Mouse (Mus musculus) CD4-positive, CD25-positive, alpha-beta regulatory T cell, adult 4 months (primary cell): ENCODE results near the gene Hmg20a. TPM values are rescaled to one million over a fixed set of nuclear protein-coding genes. Genes with fewer than 3 reads are reported as not detected.

ENCODE experiments used
- ATAC-seq: one replicate; pipeline ENCODE4 v1.8.0; 2017
- polyA plus RNA-seq, 2 experiments: library from polyadenylated mRNA; unstranded; fragments of 100-300 nt; shearing (Covaris generic); gene quantifications; one replicate each; pipeline ENCODE4 v1.2.1; 2017

Gene Hmg20a
- polyA plus RNA-seq, 2 experiments from 2014 or later: 57.1 to 75.0 TPM

DNA sequence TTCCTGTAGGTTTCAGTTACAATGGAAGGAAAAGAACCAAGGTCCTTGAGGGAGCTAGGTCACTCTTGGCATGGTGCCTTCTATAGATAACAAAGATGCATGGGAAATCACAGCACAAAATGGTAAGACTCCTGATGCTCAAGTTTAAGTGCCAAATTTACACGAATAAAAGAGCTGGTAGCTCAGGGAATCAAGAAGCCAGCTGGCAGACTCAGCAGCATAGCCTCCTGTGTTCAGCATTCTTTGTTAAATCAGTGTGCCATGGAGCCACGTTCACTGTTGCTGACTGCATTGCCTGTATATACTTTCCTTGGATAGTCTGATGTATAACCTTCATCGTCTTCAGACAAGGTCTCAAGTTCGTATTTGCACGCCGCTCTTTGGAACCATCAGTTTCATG lies 33.2 kb downstream of the Hmg20a start:
- no peak for ATAC-seq

DNA sequence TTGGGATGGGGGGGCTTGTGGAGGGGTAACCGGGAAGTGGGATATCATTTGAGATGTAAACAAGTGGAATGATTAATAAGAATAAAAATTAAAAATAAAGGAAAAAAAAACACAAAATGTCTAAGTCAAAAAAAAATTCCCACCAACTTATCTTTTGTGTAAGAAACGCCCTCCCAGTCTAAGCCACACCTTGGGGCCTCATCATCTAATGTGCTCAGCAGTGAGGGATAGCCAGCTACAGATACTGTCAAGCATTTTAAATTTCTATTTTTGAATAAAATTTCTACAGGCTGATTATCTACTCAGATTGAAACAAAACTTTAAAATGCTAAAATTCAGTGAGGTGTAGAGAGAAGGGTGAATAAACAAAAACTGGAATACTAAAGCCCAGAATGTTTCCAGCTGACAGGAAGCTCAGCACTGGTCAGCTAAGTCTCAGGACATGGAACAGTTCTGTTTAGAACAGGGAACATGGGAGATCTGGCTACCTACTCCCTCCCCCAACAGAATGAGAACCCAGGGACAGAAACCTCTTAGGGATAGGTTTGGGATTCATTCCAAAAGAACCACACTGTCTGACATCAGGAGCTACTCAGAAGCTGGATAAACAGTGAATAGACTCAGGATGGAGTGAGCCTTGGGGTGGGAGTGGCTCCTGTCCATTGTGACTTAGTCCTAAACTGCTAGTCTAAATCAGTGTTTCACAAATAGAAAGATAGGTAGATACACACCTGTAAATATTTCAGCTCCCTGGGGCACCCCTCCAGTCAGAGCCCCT lies 34.8 kb downstream of the Hmg20a start:
- no peak for ATAC-seq

DNA sequence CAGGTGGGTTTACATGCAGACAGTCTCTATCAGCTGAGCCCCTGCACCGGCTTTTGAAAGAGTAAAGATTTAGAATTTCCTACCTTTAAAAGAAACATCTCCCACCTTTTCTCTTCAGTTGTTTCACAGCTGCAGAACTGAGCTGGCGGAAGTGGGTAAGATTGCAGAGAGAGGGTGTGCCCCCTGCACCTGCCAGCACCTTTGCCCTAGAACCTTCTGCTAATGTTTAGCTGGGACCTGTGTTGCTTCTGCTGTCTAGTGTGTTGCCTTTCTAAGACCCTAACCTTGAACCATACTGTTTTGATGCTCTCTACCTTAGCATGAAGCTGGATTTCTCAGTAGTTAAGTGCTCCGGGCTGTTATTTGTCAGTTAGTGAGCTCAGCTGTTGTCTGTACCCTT lies 38.0 kb downstream of the Hmg20a start:
- ATAC-seq: no peak

DNA sequence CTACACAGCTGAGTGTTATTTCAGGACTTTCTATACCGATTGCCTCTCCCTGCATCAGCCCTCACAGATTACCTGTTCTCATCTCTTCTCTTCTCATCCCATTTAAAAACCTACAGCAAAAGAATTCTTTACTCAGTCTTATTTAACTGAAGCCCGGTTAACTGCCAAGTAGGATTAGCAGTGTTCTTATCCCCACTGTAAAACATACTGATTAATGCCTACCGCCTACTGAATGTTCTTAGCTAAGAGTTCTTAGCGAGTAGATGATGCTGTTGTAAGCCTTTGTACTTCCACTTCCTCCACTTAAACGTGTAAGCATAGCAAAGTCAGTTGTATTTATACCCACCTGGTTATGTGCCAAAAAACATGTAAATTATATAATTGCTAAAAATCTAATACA lies 42.6 kb downstream of the Hmg20a start:
- no peak for ATAC-seq

DNA sequence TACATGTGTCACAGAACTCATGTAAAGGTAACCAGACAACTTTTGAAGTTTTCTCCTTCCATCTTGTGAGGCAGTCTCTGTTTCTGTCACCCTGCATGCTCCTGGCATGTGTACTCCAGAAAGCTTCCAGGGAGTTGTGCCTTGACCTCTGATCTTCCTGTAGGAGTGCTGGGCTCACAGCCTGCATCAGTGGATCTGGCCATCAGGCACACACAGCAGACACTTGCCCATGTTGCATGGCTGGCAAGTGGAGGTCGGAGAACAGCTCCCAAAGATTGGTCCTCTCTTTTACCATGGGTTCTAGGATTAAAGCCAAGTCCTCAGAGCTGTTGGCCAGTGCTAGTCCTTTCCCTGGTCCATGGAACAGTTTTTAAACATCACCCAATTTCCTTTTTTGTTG lies 44.2 kb downstream of the Hmg20a start:
- ATAC-seq: no peak

GRCm38 (mm10) chr9:56463046-56463445 lies 44.6 kb downstream of the Hmg20a start:
- ATAC-seq: no peak

GRCm38 (mm10) chr9:56463686-56464515 lies 45.5 kb downstream of the Hmg20a start:
- ATAC-seq: no peak

GRCm38 (mm10) chr9:56464863-56465654 lies 46.6 kb downstream of the Hmg20a start:
- peak; percentile 96 for ATAC-seq

GRCm38 (mm10) chr9:56466251-56466650 lies 47.8 kb downstream of the Hmg20a start:
- no peak for ATAC-seq

- no peak for ATAC-seq
Measured at GRCm38 (mm10) chr9:56469656-56470055, 51.2 kb downstream of the Hmg20a start.

DNA sequence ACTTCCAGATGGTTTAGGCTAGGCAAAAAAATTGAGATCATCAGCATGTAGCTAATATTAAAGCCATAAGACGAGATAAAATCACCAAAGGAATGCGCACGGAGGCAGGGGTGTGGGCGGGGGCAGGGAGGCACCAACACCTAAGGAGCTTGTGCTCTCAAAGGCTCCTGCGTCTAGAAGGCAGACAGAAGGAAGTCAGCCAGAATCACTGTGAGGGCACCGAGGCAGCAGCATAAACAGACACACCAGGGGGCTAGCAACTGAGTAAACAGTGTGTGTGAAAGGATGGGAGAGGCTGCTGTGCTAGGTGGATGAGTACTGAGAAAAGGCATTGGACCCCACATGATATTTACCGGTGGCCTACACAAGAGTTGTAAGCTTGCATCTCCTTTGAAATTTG lies 51.9 kb downstream of the Hmg20a start:
- no peak for ATAC-seq

DNA sequence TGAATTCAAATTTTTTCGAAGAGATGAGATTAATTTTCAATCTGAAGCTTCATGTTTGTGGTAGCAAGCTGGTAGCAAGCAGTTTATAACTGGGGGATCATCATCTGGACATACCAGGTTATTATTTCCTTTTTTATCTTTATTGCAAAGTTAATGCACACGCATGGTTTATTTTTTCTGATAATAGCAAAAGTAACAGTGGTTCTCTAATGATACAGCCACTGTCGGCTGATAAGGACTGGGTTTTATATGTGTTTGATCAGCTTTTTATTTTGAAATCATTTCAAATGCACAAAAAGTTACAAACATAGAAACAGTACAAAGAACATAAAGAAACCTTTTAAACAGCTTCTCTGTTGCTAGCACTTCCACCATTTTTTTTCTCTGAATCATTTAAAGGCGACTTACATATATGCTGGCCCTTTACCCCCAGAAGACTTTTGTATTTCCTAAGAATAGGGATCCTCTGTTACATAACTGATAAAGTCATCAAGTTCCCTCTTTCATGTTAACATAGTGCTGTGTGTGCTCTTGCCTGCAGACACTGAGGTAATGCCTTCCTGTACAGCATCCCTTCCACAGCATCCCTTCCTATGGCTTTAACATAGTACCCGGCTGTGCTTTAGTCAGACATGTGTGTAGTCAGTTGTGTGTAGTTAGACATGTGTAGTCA lies 60.7 kb downstream of the Hmg20a start:
- no peak for ATAC-seq

GRCm38 (mm10) chr9:56482623-56483022 lies 64.2 kb downstream of the Hmg20a start:
- ATAC-seq: no peak

GRCm38 (mm10) chr9:56485423-56485822 lies 67.0 kb downstream of the Hmg20a start:
- no peak for ATAC-seq

DNA sequence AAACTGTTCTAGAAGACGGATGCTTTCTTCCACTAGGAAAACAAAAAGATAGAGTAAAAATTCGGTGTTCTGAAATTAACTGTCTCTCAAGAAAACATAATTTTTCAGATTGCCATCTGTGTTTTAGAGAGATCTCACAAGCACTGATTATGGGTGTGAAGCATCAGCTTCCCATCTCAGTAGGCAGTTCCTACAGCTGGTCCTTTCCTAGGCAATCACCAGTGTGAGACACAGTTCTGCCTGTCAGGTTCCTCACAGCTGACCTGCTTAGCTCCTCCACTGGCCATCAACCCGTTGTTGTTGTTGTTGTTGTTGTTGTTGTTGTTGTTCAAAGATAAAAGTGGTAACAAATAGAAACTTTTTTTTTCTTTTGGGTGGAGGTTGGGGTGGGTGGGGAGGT lies 67.7 kb downstream of the Hmg20a start:
- no peak for ATAC-seq

DNA sequence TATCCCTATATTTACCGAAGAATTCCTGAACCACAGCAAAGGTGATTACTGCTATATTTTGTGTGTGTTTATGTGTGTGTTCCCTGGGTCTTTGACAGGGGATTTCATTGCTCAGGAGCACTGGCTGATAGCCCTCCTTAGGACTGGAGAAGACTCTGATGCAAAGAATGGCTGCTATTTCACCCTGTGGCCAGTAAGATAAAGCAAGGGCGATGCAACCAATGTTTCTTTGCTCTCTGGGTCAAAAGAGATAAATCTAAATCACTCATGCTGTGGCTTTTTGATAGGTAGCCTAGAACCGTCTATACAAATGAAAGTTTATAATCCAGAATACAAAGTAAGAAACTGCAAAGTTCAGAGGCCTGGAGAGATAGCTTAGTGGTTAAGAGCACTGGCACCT lies 69.2 kb downstream of the Hmg20a start:
- no peak for ATAC-seq

- ATAC-seq: no peak
Measured at GRCm38 (mm10) chr9:56492391-56492790, 74.0 kb downstream of the Hmg20a start.

GRCm38 (mm10) chr9:56492916-56493315 lies 74.5 kb downstream of the Hmg20a start:
- no peak for ATAC-seq

DNA sequence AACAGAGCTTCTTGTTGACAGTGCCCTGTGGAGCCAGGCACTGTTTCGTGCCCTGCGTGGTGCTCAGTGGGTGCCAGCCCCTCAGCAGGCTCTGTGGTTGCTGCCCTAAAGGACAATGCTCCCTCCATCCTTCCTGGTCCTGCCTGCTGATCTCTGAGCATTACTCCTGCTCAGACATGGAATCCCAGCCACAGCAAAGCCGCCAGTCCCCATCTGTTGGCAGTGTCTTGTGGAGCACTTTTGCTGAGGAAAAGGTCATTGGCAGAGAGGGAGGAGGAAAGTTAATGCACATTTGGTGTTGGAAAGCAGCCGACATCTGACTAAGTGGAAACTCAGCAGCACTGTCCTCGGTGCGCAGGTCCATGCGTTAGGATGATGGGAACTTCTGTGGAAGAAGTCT lies 76.7 kb downstream of the Hmg20a start:
- ATAC-seq: no peak

DNA sequence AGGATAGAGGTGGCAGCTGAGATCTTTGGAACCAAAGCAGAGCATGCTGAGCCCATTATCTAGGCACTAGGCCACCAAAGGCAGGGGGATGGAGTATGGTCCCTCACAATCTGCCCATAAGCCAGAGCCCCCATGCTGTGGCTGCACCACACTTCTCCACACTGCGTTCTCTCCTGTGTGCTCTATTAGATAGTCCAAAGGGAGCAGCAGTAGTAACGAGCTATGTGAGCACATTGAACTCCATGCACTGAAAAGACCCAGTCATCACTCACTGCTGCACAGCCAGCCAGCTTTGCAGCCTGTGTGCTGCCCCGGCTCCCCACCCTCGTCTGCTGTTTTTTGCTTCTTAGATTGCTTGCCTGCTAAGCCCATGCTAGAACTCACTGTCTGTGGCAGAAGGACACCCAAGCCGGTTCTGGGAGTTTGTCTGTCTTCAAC lies 77.4 kb downstream of the Hmg20a start:
- ATAC-seq: no peak

GRCm38 (mm10) chr9:56496567-56496966 lies 78.2 kb downstream of the Hmg20a start:
- no peak for ATAC-seq

GRCm38 (mm10) chr9:56497181-56497864 lies 78.9 kb downstream of the Hmg20a start:
- no peak for ATAC-seq
